Mouse (Mus musculus) midbrain, embryonic 16.5 days (tissue): ENCODE results near the gene P2ry4. TPM values are rescaled to one million over a fixed set of nuclear protein-coding genes. Genes with fewer than 3 reads are reported as not detected.

Experiments used
- ATAC-seq: fragments of 200-750 bp; cut with Nextera tagmentation; 2 replicates; pipeline ENCODE4 v1.8.0; 2017; ENCODE audit warnings: moderate TSS enrichment
- H3K27ac ChIP-seq: fragments of 300-500 bp; sonication (generic); 2 replicates; pipeline ENCODE4 v1.5.1; 2014; ENCODE audit warnings: mild to moderate bottlenecking, low read length, mixed read lengths
- H3K27me3 ChIP-seq: fragments of 300-500 bp; sonication (generic); 2 replicates; pipeline ENCODE4 v1.6.1; 2014; ENCODE audit warnings: low read depth, low read length, mixed read lengths; ENCODE audit not compliant: control insufficient read depth, insufficient read depth
- H3K36me3 ChIP-seq: fragments of 300-500 bp; sonication (generic); 2 replicates; pipeline ENCODE4 v1.6.1; 2014; ENCODE audit warnings: mild to moderate bottlenecking, low read length, moderate library complexity, mixed read lengths; ENCODE audit not compliant: control insufficient read depth, insufficient read depth
- H3K4me1 ChIP-seq: fragments of 300-500 bp; sonication (generic); 2 replicates; pipeline ENCODE4 v1.6.1; 2014; ENCODE audit warnings: mild to moderate bottlenecking, low read length, mixed read lengths; ENCODE audit not compliant: control insufficient read depth, insufficient read depth
- H3K4me2 ChIP-seq: fragments of 300-500 bp; sonication (generic); 2 replicates; pipeline ENCODE4 v1.6.1; 2014; ENCODE audit warnings: mild to moderate bottlenecking, low read length, mixed read lengths
- H3K4me3 ChIP-seq: fragments of 300-500 bp; sonication (generic); 2 replicates; pipeline ENCODE4 v1.5.1; 2014; ENCODE audit warnings: low read depth, mild to moderate bottlenecking, low read length, moderate library complexity, mixed read lengths
- H3K9ac ChIP-seq: fragments of 300-500 bp; sonication (generic); 2 replicates; pipeline ENCODE4 v1.6.1; 2014; ENCODE audit warnings: low read depth, low read length, mixed read lengths
- H3K9me3 ChIP-seq: fragments of 300-500 bp; sonication (generic); replicated peaks from 2 replicates; pipeline ENCODE4 v1.6.1; 2014; ENCODE audit warnings: mild to moderate bottlenecking, low read length, mixed read lengths; ENCODE audit not compliant: control insufficient read depth, poor library complexity, severe bottlenecking
- WGBS: fragments of 180-500 bp; shearing (Covaris S2); extraction: QIAGEN DNeasy Blood & Tissue Kit; methylation state at CpG from one replicate; pipeline ENCODE4 v1.1.7; 2014; 5-methylcytosine and 5-hydroxymethylcytosine counted together
- polyA plus RNA-seq: library from polyadenylated mRNA; unstranded; fragments of >200 nt; fragmentation: Nextera tagmentation; extraction: Ambion mirVana; gene quantifications from 2 replicates; pipeline ENCODE4 v1.2.1, GENCODE M21; 2015

The P2ry4 gene
- not detected in 2 replicates for polyA plus RNA-seq

GRCm38 (mm10) chrX:100594791-100595190 is at the start of gene P2ry4:
TSS of gene P2ry4 (minus strand) at chrX:100594869.
- Histone ChIP-seq H3K9ac (no peak within 1 kb of the TSS), H3K36me3 (no peaks in the 10 kb centered on the region), H3K27ac (no peak within 1 kb of the TSS), H3K9me3 (no peaks in the 10 kb centered on the region), H3K4me3 (no peak within 1 kb of the TSS), H3K4me2 (no peak within 1 kb of the TSS), H3K27me3 (peaks cover 8% of the 10 kb centered on the region; the same call in 1 of the 2 replicates), H3K4me1 (no peaks in the 10 kb centered on the region)
- no peak for ATAC-seq
- WGBS: 61% methylated on average over 4 of the region's 4 CpGs

DNA sequence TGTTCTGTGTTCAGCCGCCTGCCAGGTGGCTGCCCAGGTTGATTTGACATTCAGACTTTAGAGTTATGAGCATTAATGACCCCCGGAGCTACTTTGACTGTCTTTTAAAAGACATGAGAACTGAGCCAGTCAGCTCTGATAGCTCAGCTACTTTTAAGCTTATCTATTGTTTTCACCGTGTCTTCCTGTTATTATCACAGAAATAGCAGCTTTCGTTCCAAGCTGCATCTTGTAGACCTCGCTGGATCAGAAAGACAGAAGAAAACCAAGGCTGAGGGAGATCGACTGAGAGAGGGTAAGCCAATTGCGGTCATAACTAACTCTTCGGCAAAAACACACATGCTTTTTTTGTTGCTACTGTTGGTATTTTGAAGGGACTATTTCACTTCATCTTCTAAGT is 43.8 kb upstream of the P2ry4 start:
- Histone ChIP-seq H3K9me3 (no peaks in the 10 kb centered on the region), H3K27ac (no peak overlapping the region), H3K27me3 (no peaks in the 10 kb centered on the region), H3K4me3 (no peak overlapping the region), H3K4me2 (no peak overlapping the region), H3K9ac (no peak overlapping the region), H3K4me1 (no peaks in the 10 kb centered on the region), H3K36me3 (no peaks in the 10 kb centered on the region)
- no peak for ATAC-seq
- 92% methylated on average over 8 of the region's 8 CpGs for WGBS

GRCm38 (mm10) chrX:100629076-100629475 is 34.4 kb upstream of the P2ry4 start:
- no peak for ATAC-seq
- H3K4me1 ChIP-seq: peaks cover 8% of the 10 kb centered on the region; the same call in 1 of the 2 replicates
- no peaks in the 10 kb centered on the region for H3K9me3 ChIP-seq
- no peak overlapping the region for H3K27ac ChIP-seq
- 94% methylated on average over 2 of the region's 2 CpGs for WGBS
- no peaks in the 10 kb centered on the region for H3K36me3 ChIP-seq
- H3K4me2 ChIP-seq: no peak overlapping the region
- no peak overlapping the region for H3K9ac ChIP-seq
- H3K4me3 ChIP-seq: no peak overlapping the region
- no peaks in the 10 kb centered on the region for H3K27me3 ChIP-seq

GRCm38 (mm10) chrX:100625802-100626793 is 31.4 kb upstream of the P2ry4 start, which contains the start of gene Pdzd11:
TSS of gene Pdzd11 (minus strand) at chrX:100626568.
- Histone ChIP-seq H3K27ac (0 out of 2 replicates have a peak within 1 kb of the TSS, but pooled peaks have one; percentile 46), H3K9me3 (no peaks in the 10 kb centered on the region), H3K36me3 (no peaks in the 10 kb centered on the region), H3K9ac (peak within 1 kb of the TSS; percentile 55; the same call in 1 of the 2 replicates), H3K4me2 (peak within 1 kb of the TSS; percentile 78), H3K4me3 (peak within 1 kb of the TSS; percentile 53), H3K27me3 (no peaks in the 10 kb centered on the region), H3K4me1 (peaks cover 8% of the 10 kb centered on the region; the same call in 1 of the 2 replicates)
- 11% methylated on average over 61 of the region's 62 CpGs for WGBS
- peak; percentile 100 for ATAC-seq

DNA sequence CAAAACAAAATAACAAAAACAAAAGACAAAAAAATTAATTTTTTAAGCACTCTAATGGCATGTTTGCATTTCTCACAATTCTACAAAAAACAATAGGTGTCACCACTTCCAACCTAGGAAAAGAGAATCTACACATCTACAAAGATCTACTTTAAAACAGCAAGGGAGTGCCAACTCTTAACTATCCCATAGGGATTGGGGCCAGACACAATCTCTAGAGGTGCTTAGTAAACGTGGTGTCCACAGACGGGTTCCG is 30.8 kb upstream of the P2ry4 start, which contains the start of gene Kif4:
Gene Kif4 (plus strand): TSS at position 192 of the 256 bp plus-strand sequence.
- Histone ChIP-seq H3K4me1 (peaks cover 8% of the 10 kb centered on the region; the same call in 1 of the 2 replicates), H3K4me3 (peak within 1 kb of the TSS; percentile 53), H3K9me3 (no peaks in the 10 kb centered on the region), H3K36me3 (no peaks in the 10 kb centered on the region), H3K27ac (0 out of 2 replicates have a peak within 1 kb of the TSS, but pooled peaks have one; percentile 46), H3K9ac (peak within 1 kb of the TSS; percentile 55; the same call in 1 of the 2 replicates), H3K27me3 (no peaks in the 10 kb centered on the region), H3K4me2 (peak within 1 kb of the TSS; percentile 78)
- no peak; the same call in 1 of the 2 replicates for ATAC-seq
- WGBS: 14% methylated on average over 3 of the region's 3 CpGs

DNA sequence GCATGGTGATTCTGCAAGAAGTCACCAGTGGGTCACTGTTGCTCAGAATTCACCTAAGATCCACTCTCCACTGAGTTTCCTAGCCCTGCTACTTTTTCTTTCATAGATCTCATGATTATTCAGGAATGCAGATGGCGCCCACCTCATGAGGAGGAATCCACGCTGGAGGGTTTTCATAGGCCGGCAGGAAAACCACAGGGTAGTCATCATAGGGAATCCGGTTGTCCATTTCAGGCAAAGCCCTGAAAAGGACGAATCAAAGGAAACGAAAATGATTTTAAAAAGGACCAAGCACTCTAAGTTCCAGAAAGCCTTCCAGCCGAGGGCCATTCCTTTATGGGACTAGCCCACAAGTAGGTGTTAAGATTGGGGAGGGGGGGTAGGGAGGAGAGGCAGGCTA is 30.5 kb upstream of the P2ry4 start:
- ATAC-seq: 0 out of 2 replicates have a peak, but pooled peaks have one; percentile 7
- H3K27me3 ChIP-seq: no peaks in the 10 kb centered on the region
- H3K9me3 ChIP-seq: no peaks in the 10 kb centered on the region
- H3K36me3 ChIP-seq: no peaks in the 10 kb centered on the region
- H3K4me3 ChIP-seq: peak overlapping the region; percentile 53
- H3K4me1 ChIP-seq: peaks cover 8% of the 10 kb centered on the region; the same call in 1 of the 2 replicates
- H3K9ac ChIP-seq: 0 out of 2 replicates have a peak overlapping the region, but pooled peaks have one; percentile 55
- H3K4me2 ChIP-seq: peak overlapping the region; percentile 62
- no peak overlapping the region for H3K27ac ChIP-seq
- 39% methylated on average over 7 of the region's 7 CpGs for WGBS

DNA sequence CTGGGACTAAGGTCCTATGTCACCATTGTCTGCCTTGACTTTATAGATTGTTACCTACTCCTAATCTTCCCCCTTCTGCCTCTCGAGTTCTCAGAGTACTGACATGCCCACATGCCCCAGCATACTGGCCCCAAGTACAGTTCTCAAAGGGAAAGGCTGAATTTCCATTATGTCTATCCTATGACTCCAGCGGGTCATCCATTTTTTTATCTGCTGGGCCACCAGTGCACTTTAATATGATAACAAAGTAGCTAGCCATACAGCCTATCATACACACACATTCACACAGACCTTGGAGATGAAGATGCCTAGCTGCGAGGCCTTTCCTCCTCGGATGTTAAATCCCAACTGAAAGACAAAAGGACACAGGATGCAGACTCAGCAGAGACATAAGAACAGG is 29.6 kb upstream of the P2ry4 start:
- 90% methylated on average over 4 of the region's 4 CpGs for WGBS

DNA sequence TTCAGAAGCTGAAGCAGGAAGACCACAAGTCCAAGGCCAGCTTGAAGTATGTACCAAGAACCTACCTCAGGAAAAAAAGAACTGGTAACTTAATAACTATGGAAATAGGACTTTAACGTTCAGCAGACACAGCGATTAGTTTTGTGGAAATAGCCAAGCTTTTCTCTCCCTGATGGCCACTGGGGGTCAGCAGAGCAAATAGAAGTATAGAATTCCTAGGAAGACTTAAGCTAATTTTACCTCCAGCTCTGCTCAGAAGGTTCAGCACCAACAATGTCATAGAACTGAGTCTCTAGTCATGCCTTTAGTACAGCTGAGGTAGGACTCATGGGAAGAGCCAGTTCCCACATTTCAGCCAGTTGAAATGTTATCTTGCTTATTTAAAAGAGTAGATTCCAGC is 26.7 kb upstream of the P2ry4 start:
- 76% methylated on average over 2 of the region's 2 CpGs for WGBS
- H3K9ac ChIP-seq: no peak overlapping the region
- no peaks in the 10 kb centered on the region for H3K9me3 ChIP-seq
- H3K27ac ChIP-seq: no peak overlapping the region
- no peak overlapping the region for H3K4me3 ChIP-seq
- peaks cover 5% of the 10 kb centered on the region; the same call in 1 of the 2 replicates for H3K4me1 ChIP-seq
- ATAC-seq: no peak
- no peaks in the 10 kb centered on the region; the same call in 1 of the 2 replicates for H3K27me3 ChIP-seq
- H3K36me3 ChIP-seq: no peaks in the 10 kb centered on the region
- no peak overlapping the region for H3K4me2 ChIP-seq

More for the DNA sequence above, 29.6 kb upstream of the P2ry4 start:
- Histone ChIP-seq H3K9ac (no peak overlapping the region), H3K4me3 (no peak overlapping the region), H3K4me2 (no peak overlapping the region), H3K27ac (no peak overlapping the region), H3K36me3 (no peaks in the 10 kb centered on the region), H3K4me1 (peaks cover 8% of the 10 kb centered on the region; the same call in 1 of the 2 replicates), H3K9me3 (no peaks in the 10 kb centered on the region), H3K27me3 (no peaks in the 10 kb centered on the region)
- ATAC-seq: no peak

GRCm38 (mm10) chrX:100618488-100618887 is 23.8 kb upstream of the P2ry4 start:
- no peaks in the 10 kb centered on the region; the same call in 1 of the 2 replicates for H3K27me3 ChIP-seq
- H3K36me3 ChIP-seq: no peaks in the 10 kb centered on the region
- H3K4me3 ChIP-seq: no peak overlapping the region
- no peak; the same call in 1 of the 2 replicates for ATAC-seq
- no peak overlapping the region for H3K9ac ChIP-seq
- H3K9me3 ChIP-seq: no peaks in the 10 kb centered on the region
- no peak overlapping the region for H3K4me2 ChIP-seq
- no peak overlapping the region for H3K27ac ChIP-seq
- WGBS: 73% methylated on average over 3 of the region's 3 CpGs
- H3K4me1 ChIP-seq: no peaks in the 10 kb centered on the region
